Mouse (Mus musculus) neural tube, embryonic 10.5 days (tissue): ENCODE measurements around the gene Btrc.
A peak's percentile ranks its signal among the peaks of the same experiment; 100 is the strongest.

Experiments
- DNase-seq: peaks from one replicate; pipeline ENCODE4 v3.0.0-alpha.2; 2017; ENCODE audit warnings: low spot score; ENCODE audit errors: extremely low spot score

Btrc gene

GRCm38 (mm10) chr19:45573033-45573432 lies 209.5 kb downstream of the Btrc start:
- no peak for DNase-seq

- peak; percentile 58 for DNase-seq
These were observed 210.3 kb downstream of the Btrc start for GRCm38 (mm10) chr19:45573861-45574267.

- DNase-seq = no peak
These were observed 210.9 kb downstream of the Btrc start for GRCm38 (mm10) chr19:45574339-45574898.

GRCm38 (mm10) chr19:45574941-45575631 lies 211.6 kb downstream of the Btrc start:
- no peak for DNase-seq

GRCm38 (mm10) chr19:45575632-45576001 lies 212.1 kb downstream of the Btrc start:
- no peak for DNase-seq

GRCm38 (mm10) chr19:45577141-45577750 lies 213.7 kb downstream of the Btrc start:
- DNase-seq = no peak

- DNase-seq = no peak
These were observed 215.4 kb downstream of the Btrc start for GRCm38 (mm10) chr19:45578976-45579375.

- DNase-seq = no peak
These were observed 215.9 kb downstream of the Btrc start for GRCm38 (mm10) chr19:45579416-45579815.
